Mouse (Mus musculus): ENCODE measurements at regions not wholly inside any gene's neighbourhood (a gene's known extent, or its start where the extent isn't known, plus 50 kb on each side); places are given as distances from the start of the nearest gene placed in this dataset.

GRCm38 (mm10) chr6:111621684-111622480, 651.7 kb upstream of the Lmcd1 start:
- Histone ChIP-seq H3K36me3 (no peaks in the 10 kb centered on the region), H3K4me3 (no peak overlapping the region), H3K27ac (no peak overlapping the region), H3K4me1 (replicated peaks) (no peaks in the 10 kb centered on the region; the same call in 1 of the 2 replicates), H3K9me3 (no peaks in the 10 kb centered on the region), H3K27me3 (ENCODE audit: insufficient read depth, poor library complexity, severe bottlenecking) (no peaks in the 10 kb centered on the region)
- WGBS: 64% methylated on average over 8 of the region's 8 CpGs
- DNase-seq (ENCODE audit: low spot score): no peak

DNA sequence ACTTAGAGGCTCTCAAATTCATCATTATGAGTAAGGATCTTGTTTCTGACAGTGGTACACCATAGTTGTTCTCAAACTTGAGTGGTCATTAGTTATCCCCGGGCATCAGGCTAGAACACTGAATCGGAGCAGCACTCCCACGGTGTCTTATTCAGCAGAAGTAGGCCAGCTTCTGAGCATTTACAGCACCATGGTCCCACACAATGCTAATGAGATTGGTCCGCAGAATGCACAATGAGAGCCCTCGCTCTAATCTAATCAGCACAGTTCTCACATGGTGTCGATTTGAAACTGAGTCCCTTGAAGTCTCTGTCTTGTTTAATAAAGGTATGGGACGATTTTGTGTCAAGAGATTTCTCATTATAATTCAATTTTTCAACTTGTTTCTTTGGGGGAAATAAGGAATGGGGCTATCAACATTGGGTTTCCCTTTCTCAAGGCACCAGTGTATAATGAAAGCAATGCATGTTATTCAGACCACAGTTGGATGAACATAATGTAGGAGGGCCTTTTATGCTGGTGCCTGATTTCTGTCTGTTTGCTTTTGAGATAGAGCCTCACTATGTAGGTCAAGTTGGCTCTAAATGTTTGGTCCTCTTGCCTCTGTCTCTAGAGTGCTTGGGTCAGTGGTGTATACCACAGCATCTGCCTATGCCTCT, 650.9 kb upstream of the Lmcd1 start:
- H3K4me3 ChIP-seq: no peak overlapping the region
- no peaks in the 10 kb centered on the region; the same call in 1 of the 2 replicates for H3K4me1 ChIP-seq (replicated peaks)
- no peak for DNase-seq (ENCODE audit: low spot score)
- WGBS: 69% methylated on average over 7 of the region's 7 CpGs
- no peaks in the 10 kb centered on the region for H3K27me3 ChIP-seq (ENCODE audit: insufficient read depth, poor library complexity, severe bottlenecking)
- no peak overlapping the region for H3K27ac ChIP-seq
- no peaks in the 10 kb centered on the region for H3K9me3 ChIP-seq
- no peaks in the 10 kb centered on the region for H3K36me3 ChIP-seq

GRCm38 (mm10) chr6:111623140-111623497, 650.4 kb upstream of the Lmcd1 start:
- no peaks in the 10 kb centered on the region for H3K36me3 ChIP-seq
- no peak for DNase-seq (ENCODE audit: low spot score)
- WGBS: 91% methylated on average over 4 of the region's 4 CpGs
- no peaks in the 10 kb centered on the region; the same call in 1 of the 2 replicates for H3K4me1 ChIP-seq (replicated peaks)
- H3K4me3 ChIP-seq: no peak overlapping the region
- no peaks in the 10 kb centered on the region for H3K27me3 ChIP-seq (ENCODE audit: insufficient read depth, poor library complexity, severe bottlenecking)
- no peaks in the 10 kb centered on the region for H3K9me3 ChIP-seq
- no peak overlapping the region for H3K27ac ChIP-seq

DNA sequence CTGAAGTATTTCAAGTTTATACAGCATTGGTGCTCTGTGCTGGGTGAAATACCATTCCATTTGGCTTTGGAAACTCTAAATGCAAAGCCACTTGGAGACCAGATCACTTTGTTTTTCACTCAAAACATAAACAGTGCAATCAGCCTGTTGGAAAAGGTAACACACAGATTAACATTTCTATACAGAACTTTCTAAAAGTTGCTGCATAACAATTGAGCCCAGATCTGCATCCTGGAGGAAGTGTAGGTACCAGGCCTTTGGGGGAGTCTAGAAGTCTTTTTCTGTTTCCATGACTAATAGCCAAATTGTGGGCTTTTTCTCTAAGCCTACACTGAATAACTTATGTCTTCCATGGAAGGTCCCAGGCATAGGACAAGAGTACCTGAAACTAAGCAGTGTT, 648.1 kb upstream of the Lmcd1 start:
- Histone ChIP-seq H3K9me3 (no peaks in the 10 kb centered on the region), H3K36me3 (no peaks in the 10 kb centered on the region), H3K27me3 (ENCODE audit: insufficient read depth, poor library complexity, severe bottlenecking) (no peaks in the 10 kb centered on the region), H3K4me1 (replicated peaks) (no peaks in the 10 kb centered on the region; the same call in 1 of the 2 replicates), H3K4me3 (no peak overlapping the region), H3K27ac (no peak overlapping the region)
- DNase-seq (ENCODE audit: low spot score): no peak

- Histone ChIP-seq H3K4me3 (no peak overlapping the region), H3K27me3 (ENCODE audit: insufficient read depth, poor library complexity, severe bottlenecking) (no peaks in the 10 kb centered on the region), H3K9me3 (no peaks in the 10 kb centered on the region), H3K4me1 (replicated peaks) (no peaks in the 10 kb centered on the region), H3K27ac (no peak overlapping the region), H3K36me3 (no peaks in the 10 kb centered on the region)
- WGBS: 96% methylated on average over 3 of the region's 3 CpGs
- no peak for DNase-seq (ENCODE audit: low spot score)
Measured at GRCm38 (mm10) chr6:111652736-111653135, 620.8 kb upstream of the Lmcd1 start.

DNA sequence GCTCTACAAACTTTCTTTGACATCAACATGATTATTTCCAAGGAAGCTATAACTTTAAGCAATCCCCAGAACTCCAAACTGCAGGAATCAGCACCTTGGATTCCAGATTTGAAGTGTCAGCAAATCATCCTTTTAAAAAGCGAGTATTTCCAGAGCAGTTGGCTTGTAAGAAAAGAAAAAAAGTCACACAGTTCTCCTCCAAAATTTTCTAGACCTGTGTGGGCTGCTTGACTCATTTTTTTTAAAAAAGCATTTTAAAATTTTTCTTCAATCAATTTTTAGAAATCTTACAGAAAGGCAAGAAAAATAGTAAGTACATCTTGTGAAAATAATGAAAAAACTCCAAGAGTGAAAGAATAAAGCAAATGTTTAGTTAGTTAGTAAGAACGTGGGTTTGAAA, 613.6 kb upstream of the Lmcd1 start:
- H3K27ac ChIP-seq: no peak overlapping the region
- H3K27me3 ChIP-seq (ENCODE audit: insufficient read depth, poor library complexity, severe bottlenecking): no peaks in the 10 kb centered on the region
- H3K36me3 ChIP-seq: no peaks in the 10 kb centered on the region
- no peak for DNase-seq (ENCODE audit: low spot score)
- no peak overlapping the region for H3K4me3 ChIP-seq
- 80% methylated on average over 2 of the region's 2 CpGs for WGBS
- H3K9me3 ChIP-seq: no peaks in the 10 kb centered on the region
- no peaks in the 10 kb centered on the region for H3K4me1 ChIP-seq (replicated peaks)

DNA sequence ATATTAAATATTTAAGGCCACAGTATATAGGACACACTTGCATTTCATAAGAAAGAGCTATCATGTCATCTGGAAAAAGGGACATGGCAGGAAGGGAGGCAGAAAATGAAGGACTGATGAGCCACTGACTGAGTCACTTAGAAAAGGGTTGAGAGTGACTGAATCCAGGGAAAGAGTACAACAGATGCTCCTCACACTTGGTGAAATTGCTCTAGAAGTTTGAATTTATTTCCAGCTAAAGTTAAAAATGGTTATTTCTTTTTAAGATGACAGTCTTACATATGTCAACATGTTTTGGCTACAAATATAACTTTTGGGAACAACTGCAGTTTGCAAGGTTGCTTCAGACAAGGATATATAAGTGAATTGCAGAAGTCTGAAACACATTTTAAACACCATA, 609.0 kb upstream of the Lmcd1 start:
- H3K27ac ChIP-seq: no peak overlapping the region
- H3K27me3 ChIP-seq (ENCODE audit: insufficient read depth, poor library complexity, severe bottlenecking): no peaks in the 10 kb centered on the region
- H3K4me1 ChIP-seq (replicated peaks): no peaks in the 10 kb centered on the region
- no peaks in the 10 kb centered on the region for H3K36me3 ChIP-seq
- H3K9me3 ChIP-seq: no peaks in the 10 kb centered on the region
- DNase-seq (ENCODE audit: low spot score): no peak
- no peak overlapping the region for H3K4me3 ChIP-seq

GRCm38 (mm10) chr6:111684911-111685310, 588.6 kb upstream of the Lmcd1 start:
- Histone ChIP-seq H3K36me3 (no peaks in the 10 kb centered on the region), H3K4me3 (no peak overlapping the region), H3K4me1 (replicated peaks) (no peaks in the 10 kb centered on the region), H3K9me3 (no peaks in the 10 kb centered on the region), H3K27ac (no peak overlapping the region), H3K27me3 (ENCODE audit: insufficient read depth, poor library complexity, severe bottlenecking) (no peaks in the 10 kb centered on the region)
- 77% methylated on average over 2 of the region's 2 CpGs for whole genome bisulfite sequencing
- DNase-seq (ENCODE audit: low spot score): no peak

DNA sequence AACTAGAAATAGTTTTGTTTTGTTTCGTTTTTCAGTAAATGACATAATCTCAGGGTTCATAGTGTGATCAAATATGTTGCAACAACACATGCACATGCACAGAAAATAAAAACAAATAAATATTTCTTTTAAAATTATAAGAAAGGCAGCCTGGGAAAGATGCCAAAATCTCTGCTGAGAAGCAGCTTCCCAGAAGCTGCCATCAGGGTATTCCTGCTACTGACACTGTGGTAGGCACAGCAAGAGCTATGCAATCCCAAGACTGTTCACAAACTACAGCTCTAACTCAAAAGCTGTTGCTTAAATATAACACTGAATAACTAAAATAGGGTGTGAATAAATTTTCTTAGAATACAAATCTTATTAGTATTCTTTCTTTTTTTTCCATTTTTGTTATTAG, 570.7 kb upstream of the Lmcd1 start:
- Histone ChIP-seq H3K27me3 (ENCODE audit: insufficient read depth, poor library complexity, severe bottlenecking) (no peaks in the 10 kb centered on the region), H3K4me3 (no peak overlapping the region), H3K36me3 (no peaks in the 10 kb centered on the region), H3K27ac (no peak overlapping the region), H3K4me1 (replicated peaks) (no peaks in the 10 kb centered on the region), H3K9me3 (no peaks in the 10 kb centered on the region)
- WGBS: 92% methylated on average over 1 of the region's 1 CpGs
- no peak for DNase-seq (ENCODE audit: low spot score)

DNA sequence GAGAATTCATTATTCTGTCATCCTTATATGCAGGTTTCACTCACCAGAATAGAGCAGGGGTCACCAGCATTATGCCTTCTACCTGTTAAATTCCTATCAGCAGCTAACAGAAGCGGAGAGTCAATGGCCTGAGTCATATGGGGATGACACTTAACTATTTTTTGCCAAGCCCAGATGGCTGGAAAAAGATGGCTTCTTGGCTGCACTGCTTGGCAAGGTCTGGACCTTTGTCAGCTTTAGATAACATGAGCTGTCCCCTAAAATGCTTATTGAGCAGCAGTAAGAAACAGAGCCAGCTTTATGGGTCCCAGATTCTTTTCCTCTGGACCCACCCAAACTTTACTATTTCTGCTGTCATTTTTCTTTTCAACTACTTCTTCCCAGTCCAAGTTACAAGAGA, 565.3 kb upstream of the Lmcd1 start:
- 72% methylated on average over 1 of the region's 1 CpGs for WGBS
- no peak overlapping the region for H3K4me3 ChIP-seq
- H3K36me3 ChIP-seq: no peaks in the 10 kb centered on the region
- H3K9me3 ChIP-seq: no peaks in the 10 kb centered on the region
- H3K27ac ChIP-seq: no peak overlapping the region
- no peaks in the 10 kb centered on the region for H3K27me3 ChIP-seq (ENCODE audit: insufficient read depth, poor library complexity, severe bottlenecking)
- DNase-seq (ENCODE audit: low spot score): no peak
- H3K4me1 ChIP-seq (replicated peaks): no peaks in the 10 kb centered on the region

- H3K4me1 ChIP-seq (replicated peaks): no peaks in the 10 kb centered on the region
- no peaks in the 10 kb centered on the region for H3K27me3 ChIP-seq (ENCODE audit: insufficient read depth, poor library complexity, severe bottlenecking)
- no peaks in the 10 kb centered on the region for H3K36me3 ChIP-seq
- no peak overlapping the region for H3K27ac ChIP-seq
- no peaks in the 10 kb centered on the region for H3K9me3 ChIP-seq
- no peak overlapping the region for H3K4me3 ChIP-seq
- no peak for DNase-seq (ENCODE audit: low spot score)
Measured at GRCm38 (mm10) chr6:111725969-111726368, 547.6 kb upstream of the Lmcd1 start.

GRCm38 (mm10) chr6:111730381-111730780, 543.2 kb upstream of the Lmcd1 start:
- Histone ChIP-seq H3K9me3 (no peaks in the 10 kb centered on the region), H3K27me3 (ENCODE audit: insufficient read depth, poor library complexity, severe bottlenecking) (no peaks in the 10 kb centered on the region), H3K27ac (no peak overlapping the region), H3K4me3 (no peak overlapping the region), H3K4me1 (replicated peaks) (no peaks in the 10 kb centered on the region), H3K36me3 (no peaks in the 10 kb centered on the region)
- no peak for DNase-seq (ENCODE audit: low spot score)

GRCm38 (mm10) chr6:111733926-111734325, 539.6 kb upstream of the Lmcd1 start:
- no peak for DNase-seq (ENCODE audit: low spot score)
- no peak overlapping the region for H3K27ac ChIP-seq
- WGBS: 90% methylated on average over 3 of the region's 3 CpGs
- H3K4me3 ChIP-seq: no peak overlapping the region
- H3K4me1 ChIP-seq (replicated peaks): no peaks in the 10 kb centered on the region
- no peaks in the 10 kb centered on the region for H3K36me3 ChIP-seq
- H3K27me3 ChIP-seq (ENCODE audit: insufficient read depth, poor library complexity, severe bottlenecking): no peaks in the 10 kb centered on the region
- H3K9me3 ChIP-seq: no peaks in the 10 kb centered on the region

DNA sequence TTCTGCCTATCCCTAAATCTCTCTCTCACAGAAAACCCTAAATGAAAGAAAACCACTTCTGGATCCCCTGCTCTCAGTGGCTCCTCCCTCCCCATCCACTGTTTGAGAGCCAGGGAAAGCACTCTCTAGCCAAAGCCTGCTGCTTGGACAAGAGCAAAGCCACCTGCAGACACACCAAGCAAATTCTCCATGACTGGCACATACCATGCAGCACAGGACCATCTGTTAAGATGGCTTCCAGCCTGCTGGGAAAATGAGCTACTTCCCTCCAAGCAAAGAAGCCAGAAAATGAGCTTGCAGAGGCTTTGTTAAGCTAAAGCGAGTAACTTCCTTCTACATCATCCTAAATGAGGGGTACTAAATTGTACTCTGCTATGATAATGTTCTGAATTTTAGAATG, 534.6 kb upstream of the Lmcd1 start:
- DNase-seq (ENCODE audit: low spot score): no peak
- WGBS: 93% methylated on average over 1 of the region's 1 CpGs
- H3K27ac ChIP-seq: no peak overlapping the region
- no peak overlapping the region for H3K4me3 ChIP-seq
- H3K4me1 ChIP-seq (replicated peaks): no peaks in the 10 kb centered on the region
- no peaks in the 10 kb centered on the region for H3K36me3 ChIP-seq
- no peaks in the 10 kb centered on the region for H3K9me3 ChIP-seq
- no peaks in the 10 kb centered on the region for H3K27me3 ChIP-seq (ENCODE audit: insufficient read depth, poor library complexity, severe bottlenecking)

Data from hindbrain, embryonic 10.5 days (tissue).